Mouse (Mus musculus): ENCODE results near the gene Nlrp3. TPM values are rescaled to one million over a fixed set of nuclear protein-coding genes. Genes with fewer than 3 reads are reported as not detected.
A peak's percentile ranks its signal among the peaks of the same experiment; 100 is the strongest.

Nlrp3 gene
- polyA plus RNA-seq, 1 experiment from 2014 or later, result 0.14 TPM

- no peak within 1 kb of the TSS for H3K9ac ChIP-seq (ENCODE audit: low read depth, low read length)
- ATAC-seq, result no peak
- no peaks in the 10 kb centered on the region for H3K36me3 ChIP-seq (ENCODE audit: control insufficient read depth, insufficient read depth)
- TF ChIP-seq CTCF (IDR thresholded peaks at IDR 0.05; ENCODE audit: low read depth), result no peak
- H3K4me3 ChIP-seq (ENCODE audit: low read depth, low read length), result no peak within 1 kb of the TSS
- no peak within 1 kb of the TSS for H3K27ac ChIP-seq (ENCODE audit: low read depth, low read length)
- no peaks in the 10 kb centered on the region for H3K9me3 ChIP-seq (ENCODE audit: control insufficient read depth)
- WGBS, result 83% methylated on average over 6 of the region's 6 CpGs
- no peaks in the 10 kb centered on the region for H3K4me1 ChIP-seq (replicated peaks; ENCODE audit: control insufficient read depth, insufficient read depth, low read length)
- no peaks in the 10 kb centered on the region for H3K27me3 ChIP-seq (replicated peaks; ENCODE audit: control insufficient read depth, insufficient read depth, low read length)
- no peak within 1 kb of the TSS for H3K4me2 ChIP-seq (replicated peaks; ENCODE audit: low read depth)
Observed at GRCm38 (mm10) chr11:59593189-59593588, 51.8 kb downstream of the Nlrp3 start, which contains the start of gene Olfr223. Olfr223 (minus strand) TSS chr11:59593289.

GRCm38 (mm10) chr11:59596091-59596490 is 54.7 kb downstream of the Nlrp3 start:
- Histone ChIP-seq H3K9ac (ENCODE audit: low read depth, low read length) (no peak overlapping the region), H3K4me3 (ENCODE audit: low read depth, low read length) (no peak overlapping the region), H3K27me3 (replicated peaks; ENCODE audit: control insufficient read depth, insufficient read depth, low read length) (0 out of 2 replicates have a peak, but pooled peaks cover 3% of the 10 kb centered on the region), H3K27ac (ENCODE audit: low read depth, low read length) (no peak overlapping the region), H3K36me3 (ENCODE audit: control insufficient read depth, insufficient read depth) (no peaks in the 10 kb centered on the region), H3K4me2 (replicated peaks; ENCODE audit: low read depth) (no peak overlapping the region), H3K9me3 (ENCODE audit: control insufficient read depth) (no peaks in the 10 kb centered on the region), H3K4me1 (replicated peaks; ENCODE audit: control insufficient read depth, insufficient read depth, low read length) (no peaks in the 10 kb centered on the region)
- 30% methylated on average over 4 of the region's 4 CpGs for WGBS
- ATAC-seq, result no peak
- TF ChIP-seq CTCF (IDR thresholded peaks at IDR 0.05; ENCODE audit: low read depth), result peak; percentile 59

GRCm38 (mm10) chr11:59596950-59597349 is 55.6 kb downstream of the Nlrp3 start:
- no peak for ATAC-seq
- Histone ChIP-seq H3K4me1 (replicated peaks; ENCODE audit: control insufficient read depth, insufficient read depth, low read length) (no peaks in the 10 kb centered on the region), H3K27me3 (replicated peaks; ENCODE audit: control insufficient read depth, insufficient read depth, low read length) (0 out of 2 replicates have a peak, but pooled peaks cover 3% of the 10 kb centered on the region), H3K9me3 (ENCODE audit: control insufficient read depth) (no peaks in the 10 kb centered on the region), H3K4me2 (replicated peaks; ENCODE audit: low read depth) (no peak overlapping the region), H3K36me3 (ENCODE audit: control insufficient read depth, insufficient read depth) (no peaks in the 10 kb centered on the region), H3K27ac (ENCODE audit: low read depth, low read length) (no peak overlapping the region), H3K4me3 (ENCODE audit: low read depth, low read length) (no peak overlapping the region), H3K9ac (ENCODE audit: low read depth, low read length) (no peak overlapping the region)
- TF ChIP-seq CTCF (IDR thresholded peaks at IDR 0.05; ENCODE audit: low read depth), result no peak
- WGBS, result 80% methylated on average over 8 of the region's 8 CpGs

- no peak overlapping the region for H3K9ac ChIP-seq (ENCODE audit: low read depth, low read length)
- no peaks in the 10 kb centered on the region for H3K4me1 ChIP-seq (replicated peaks; ENCODE audit: control insufficient read depth, insufficient read depth, low read length)
- no peak overlapping the region for H3K27ac ChIP-seq (ENCODE audit: low read depth, low read length)
- no peak overlapping the region for H3K4me2 ChIP-seq (replicated peaks; ENCODE audit: low read depth)
- ATAC-seq, result no peak
- H3K36me3 ChIP-seq (ENCODE audit: control insufficient read depth, insufficient read depth), result no peaks in the 10 kb centered on the region
- WGBS, result 33% methylated on average over 7 of the region's 7 CpGs
- 0 out of 2 replicates have a peak, but pooled peaks cover 3% of the 10 kb centered on the region for H3K27me3 ChIP-seq (replicated peaks; ENCODE audit: control insufficient read depth, insufficient read depth, low read length)
- TF ChIP-seq CTCF (IDR thresholded peaks at IDR 0.05; ENCODE audit: low read depth), result no peak
- H3K9me3 ChIP-seq (ENCODE audit: control insufficient read depth), result no peaks in the 10 kb centered on the region
- no peak overlapping the region for H3K4me3 ChIP-seq (ENCODE audit: low read depth, low read length)
Observed at GRCm38 (mm10) chr11:59599211-59599610, 57.8 kb downstream of the Nlrp3 start.

GRCm38 (mm10) chr11:59600872-59601271 is 59.5 kb downstream of the Nlrp3 start:
- Histone ChIP-seq H3K4me2 (replicated peaks; ENCODE audit: low read depth) (no peak overlapping the region), H3K9ac (ENCODE audit: low read depth, low read length) (no peak overlapping the region), H3K4me1 (replicated peaks; ENCODE audit: control insufficient read depth, insufficient read depth, low read length) (no peaks in the 10 kb centered on the region), H3K27me3 (replicated peaks; ENCODE audit: control insufficient read depth, insufficient read depth, low read length) (0 out of 2 replicates have a peak, but pooled peaks cover 3% of the 10 kb centered on the region), H3K4me3 (ENCODE audit: low read depth, low read length) (no peak overlapping the region), H3K36me3 (ENCODE audit: control insufficient read depth, insufficient read depth) (no peaks in the 10 kb centered on the region), H3K9me3 (ENCODE audit: control insufficient read depth) (no peaks in the 10 kb centered on the region), H3K27ac (ENCODE audit: low read depth, low read length) (no peak overlapping the region)
- WGBS, result 82% methylated on average over 3 of the region's 3 CpGs
- no peak for ATAC-seq
- TF ChIP-seq CTCF (IDR thresholded peaks at IDR 0.05; ENCODE audit: low read depth), result no peak

- H3K9me3 ChIP-seq (ENCODE audit: control insufficient read depth), result no peaks in the 10 kb centered on the region
- H3K4me3 ChIP-seq (ENCODE audit: low read depth, low read length), result no peak overlapping the region
- no peak overlapping the region for H3K9ac ChIP-seq (ENCODE audit: low read depth, low read length)
- no peaks in the 10 kb centered on the region for H3K4me1 ChIP-seq (replicated peaks; ENCODE audit: control insufficient read depth, insufficient read depth, low read length)
- 0 out of 2 replicates have a peak, but pooled peaks cover 3% of the 10 kb centered on the region for H3K27me3 ChIP-seq (replicated peaks; ENCODE audit: control insufficient read depth, insufficient read depth, low read length)
- no peak for TF ChIP-seq CTCF (IDR thresholded peaks at IDR 0.05; ENCODE audit: low read depth)
- ATAC-seq, result no peak
- no peaks in the 10 kb centered on the region for H3K36me3 ChIP-seq (ENCODE audit: control insufficient read depth, insufficient read depth)
- WGBS, result 36% methylated on average over 1 of the region's 1 CpGs
- no peak overlapping the region for H3K4me2 ChIP-seq (replicated peaks; ENCODE audit: low read depth)
- H3K27ac ChIP-seq (ENCODE audit: low read depth, low read length), result no peak overlapping the region
Observed at GRCm38 (mm10) chr11:59602287-59602686, 60.9 kb downstream of the Nlrp3 start.

- no peak overlapping the region for H3K4me2 ChIP-seq (replicated peaks; ENCODE audit: low read depth)
- no peak overlapping the region for H3K4me3 ChIP-seq (ENCODE audit: low read depth, low read length)
- H3K36me3 ChIP-seq (ENCODE audit: control insufficient read depth, insufficient read depth), result no peaks in the 10 kb centered on the region
- H3K9ac ChIP-seq (ENCODE audit: low read depth, low read length), result no peak overlapping the region
- TF ChIP-seq CTCF (IDR thresholded peaks at IDR 0.05; ENCODE audit: low read depth), result no peak
- no peaks in the 10 kb centered on the region for H3K4me1 ChIP-seq (replicated peaks; ENCODE audit: control insufficient read depth, insufficient read depth, low read length)
- 68% methylated on average over 5 of the region's 5 CpGs for WGBS
- no peaks in the 10 kb centered on the region for H3K9me3 ChIP-seq (ENCODE audit: control insufficient read depth)
- no peak overlapping the region for H3K27ac ChIP-seq (ENCODE audit: low read depth, low read length)
- H3K27me3 ChIP-seq (replicated peaks; ENCODE audit: control insufficient read depth, insufficient read depth, low read length), result 0 out of 2 replicates have a peak, but pooled peaks cover 4% of the 10 kb centered on the region
- no peak for ATAC-seq
Observed at GRCm38 (mm10) chr11:59611646-59612045, 70.3 kb downstream of the Nlrp3 start.

Data from intestine, postnatal 0 days (tissue).